In genomic region chr4:7143676-7144075, GRCm38 (mm10) we compare ENCODE assay signal across 24 mouse cellular contexts.
DNase-seq lines count a peak whose midpoint lies in the region; ATAC-seq lines count a peak whose summit lies in the region.
"Had no signal": no experiment of that assay in that cellular context is flagged by ENCODE, and none has a peak within 500 bp of the region (broad histone marks: within the 10 kb centered on the region; RNA-seq: fewer than 3 reads in every experiment).

No protein-coding gene starts in this region.

- no peaks in the 10 kb centered on the region for H3K4me1 ChIP-seq in heart, embryonic 10.5 days
- H3K4me1 ChIP-seq in kidney, embryonic 15.5 days: no peaks in the 10 kb centered on the region
- no peaks in the 10 kb centered on the region for H3K4me1 ChIP-seq in liver, embryonic 11.5 days (replicated peaks; ENCODE audit: control insufficient read depth, insufficient read depth, low read length)
- H3K4me1 ChIP-seq in stomach, embryonic 16.5 days (ENCODE audit: control insufficient read depth, insufficient read depth, low read length): no peaks in the 10 kb centered on the region
- H3K4me1 ChIP-seq: embryonic facial prominence, embryonic 10.5 days; hindbrain, embryonic 10.5 days; neural tube, embryonic 15.5 days had no signal

- no peak overlapping the region for H3K27ac ChIP-seq in heart, embryonic 10.5 days
- H3K27ac ChIP-seq in kidney, embryonic 15.5 days: peak overlapping the region; percentile 87
- H3K27ac ChIP-seq in liver, embryonic 11.5 days (ENCODE audit: low read depth, low read length): no peak overlapping the region
- 0 out of 2 replicates have a peak overlapping the region, but pooled peaks have one; percentile 46 for H3K27ac ChIP-seq in stomach, embryonic 16.5 days (ENCODE audit: low read length)
- H3K27ac ChIP-seq: embryonic facial prominence, embryonic 10.5 days; heart, adult 2 months; hindbrain, embryonic 10.5 days; neural tube, embryonic 15.5 days had no signal

- no peak overlapping the region for H3K4me3 ChIP-seq in heart, embryonic 10.5 days
- no peak overlapping the region for H3K4me3 ChIP-seq in kidney, embryonic 15.5 days (replicated peaks)
- H3K4me3 ChIP-seq in liver, embryonic 11.5 days (ENCODE audit: low read depth, low read length): no peak overlapping the region
- no peak overlapping the region for H3K4me3 ChIP-seq in stomach, embryonic 16.5 days (replicated peaks; ENCODE audit: low read length)
- H3K4me3 ChIP-seq: embryonic facial prominence, embryonic 10.5 days; heart, adult 2 months; hindbrain, embryonic 10.5 days; myocyte; neural tube, embryonic 15.5 days had no signal

- 71% methylated on average over 2 of the region's 2 CpGs for WGBS in heart, embryonic 10.5 days
- 61% methylated on average over 2 of the region's 2 CpGs for WGBS in kidney, embryonic 15.5 days
- 70% methylated on average over 2 of the region's 2 CpGs for WGBS in liver, embryonic 11.5 days
- WGBS in stomach, embryonic 16.5 days: 61% methylated on average over 2 of the region's 2 CpGs

- H3K9me3 ChIP-seq in heart, embryonic 10.5 days: no peaks in the 10 kb centered on the region
- no peaks in the 10 kb centered on the region for H3K9me3 ChIP-seq in kidney, embryonic 15.5 days (replicated peaks)
- no peaks in the 10 kb centered on the region for H3K9me3 ChIP-seq in liver, embryonic 11.5 days (ENCODE audit: control insufficient read depth, low read length)
- H3K9me3 ChIP-seq in stomach, embryonic 16.5 days (replicated peaks; ENCODE audit: control insufficient read depth, low read length): no peaks in the 10 kb centered on the region
- H3K9me3 ChIP-seq: embryonic facial prominence, embryonic 10.5 days; G1E; hindbrain, embryonic 10.5 days; neural tube, embryonic 15.5 days had no signal

- no peaks in the 10 kb centered on the region for H3K27me3 ChIP-seq in heart, embryonic 10.5 days (ENCODE audit: insufficient read depth, poor library complexity, severe bottlenecking)
- H3K27me3 ChIP-seq in kidney, embryonic 15.5 days: no peaks in the 10 kb centered on the region
- no peaks in the 10 kb centered on the region for H3K27me3 ChIP-seq in liver, embryonic 11.5 days (replicated peaks; ENCODE audit: control insufficient read depth, insufficient read depth, low read length)
- H3K27me3 ChIP-seq in stomach, embryonic 16.5 days (ENCODE audit: control insufficient read depth, insufficient read depth, low read length): no peaks in the 10 kb centered on the region
- H3K27me3 ChIP-seq: neural tube, embryonic 15.5 days had no signal

- H3K9ac ChIP-seq in kidney, embryonic 15.5 days: no peak overlapping the region
- no peak overlapping the region for H3K9ac ChIP-seq in liver, embryonic 11.5 days (ENCODE audit: low read depth, low read length)
- H3K9ac ChIP-seq in stomach, embryonic 16.5 days (ENCODE audit: low read length): no peak overlapping the region
- H3K9ac ChIP-seq: neural tube, embryonic 15.5 days had no signal

- no peaks in the 10 kb centered on the region for H3K36me3 ChIP-seq in heart, embryonic 10.5 days
- H3K36me3 ChIP-seq in kidney, embryonic 15.5 days: no peaks in the 10 kb centered on the region
- no peaks in the 10 kb centered on the region for H3K36me3 ChIP-seq in liver, embryonic 11.5 days (ENCODE audit: control insufficient read depth, insufficient read depth, low read length)
- H3K36me3 ChIP-seq in stomach, embryonic 16.5 days (ENCODE audit: control insufficient read depth, insufficient read depth, low read length): no peaks in the 10 kb centered on the region
- H3K36me3 ChIP-seq: embryonic facial prominence, embryonic 10.5 days; G1E; hindbrain, embryonic 10.5 days; neural tube, embryonic 15.5 days had no signal

- DNase-seq in heart, adult 11 months: peak; percentile 55
- no peak for DNase-seq in heart, embryonic 10.5 days (ENCODE audit: low spot score)
- no peak for DNase-seq in liver, embryonic 11.5 days (ENCODE audit: low spot score)
- DNase-seq in right cerebral cortex, postnatal 36 days (ENCODE audit: low spot score in 2 of 2): no peak
- DNase-seq in thymus, adult 18-20 months: no peak
- DNase-seq in cerebellum, postnatal 14 days: no peak
- DNase-seq: cerebellum, adult 11 months; cerebellum, postnatal 25 days; heart, adult 2 months; layer of hippocampus, adult 9-11 months; lung, postnatal 10 days; midbrain, embryonic 14.5 days; retina, postnatal 1 day; spleen, adult 18-20 months; thymus, postnatal 36 days had no signal

- H3K4me2 ChIP-seq in kidney, embryonic 15.5 days: no peak overlapping the region
- no peak overlapping the region for H3K4me2 ChIP-seq in liver, embryonic 11.5 days
- H3K4me2 ChIP-seq in stomach, embryonic 16.5 days (ENCODE audit: low read depth, low read length): no peak overlapping the region
- H3K4me2 ChIP-seq: neural tube, embryonic 15.5 days had no signal

- ATAC-seq in kidney, embryonic 15.5 days (replicated peaks; ENCODE audit: low FRiP score): peak; percentile 86
- ATAC-seq in liver, embryonic 11.5 days (replicated peaks; ENCODE audit: low FRiP score): 0 out of 2 replicates have a peak, but pooled peaks have one; percentile 26
- no peak for ATAC-seq in stomach, embryonic 16.5 days (ENCODE audit: insufficient read depth, low FRiP score)
- ATAC-seq: CD4-positive, CD25-positive, alpha-beta regulatory T cell, adult 4 months; forebrain, embryonic 14.5 days had no signal

Comparison
In these comparisons a context has a peak if more than half of its experiments do, and no peak if none do; other contexts are left out.
1. H3K27ac ChIP-seq: peak in kidney, embryonic 15.5 days (single experiment) and stomach, embryonic 16.5 days (single experiment); none in heart, embryonic 10.5 days (single experiment) and liver, embryonic 11.5 days (single experiment).